Mouse (Mus musculus) intestine, embryonic 16.5 days (tissue): ENCODE results near the gene Srebf2. TPM values are rescaled to one million over a fixed set of nuclear protein-coding genes. Genes with fewer than 3 reads are reported as not detected.
A peak's percentile ranks its signal among the peaks of the same experiment; 100 is the strongest.
"Not testable (repeated sequence)": the region's sequence is repeated elsewhere in the genome, so short reads cannot be mapped to it uniquely, and the experiment has no call there.

ENCODE experiments used
- ATAC-seq: fragments of 200-750 bp; cut with Nextera tagmentation; 2 replicates; pipeline ENCODE4 v1.8.0; 2017; ENCODE audit warnings: moderate TSS enrichment, moderate library complexity
- H3K27ac ChIP-seq: fragments of 300-500 bp; sonication (generic); 2 replicates; pipeline ENCODE4 v1.5.1; 2014; ENCODE audit warnings: mild to moderate bottlenecking, low read length
- H3K27me3 ChIP-seq: fragments of 300-500 bp; sonication (generic); replicated peaks from 2 replicates; pipeline ENCODE4 v1.6.1; 2014; ENCODE audit warnings: low read length, control low read depth, mixed read lengths; ENCODE audit not compliant: control insufficient read depth, insufficient read depth
- H3K36me3 ChIP-seq: fragments of 300-500 bp; sonication (generic); 2 replicates; pipeline ENCODE4 v1.6.1; 2014; ENCODE audit warnings: low read length, control low read depth; ENCODE audit not compliant: control insufficient read depth, insufficient read depth
- H3K4me1 ChIP-seq: fragments of 300-500 bp; sonication (generic); 2 replicates; pipeline ENCODE4 v1.6.1; 2014; ENCODE audit warnings: low read length, control low read depth, mixed read lengths; ENCODE audit not compliant: control insufficient read depth, insufficient read depth
- H3K4me2 ChIP-seq: fragments of 300-500 bp; sonication (generic); 2 replicates; pipeline ENCODE4 v1.6.1; 2014; ENCODE audit warnings: low read depth, low read length, control low read depth
- H3K4me3 ChIP-seq: fragments of 300-500 bp; sonication (generic); 2 replicates; pipeline ENCODE4 v1.5.1; 2014; ENCODE audit warnings: mild to moderate bottlenecking, low read length
- H3K9ac ChIP-seq: fragments of 300-500 bp; sonication (generic); 2 replicates; pipeline ENCODE4 v1.6.1; 2014; ENCODE audit warnings: low read depth, low read length
- H3K9me3 ChIP-seq: fragments of 300-500 bp; sonication (generic); 2 replicates; pipeline ENCODE4 v1.6.1; 2016; ENCODE audit warnings: low read length, control low read depth; ENCODE audit not compliant: control insufficient read depth
- WGBS: fragments of 180-500 bp; shearing (Covaris S2); extraction: QIAGEN DNeasy Blood & Tissue Kit; methylation state at CpG from one replicate; pipeline ENCODE4 v1.1.7; 2014; 5-methylcytosine and 5-hydroxymethylcytosine counted together
- polyA plus RNA-seq: library from polyadenylated mRNA; unstranded; fragments of >200 nt; fragmentation: Nextera tagmentation; extraction: Ambion mirVana; gene quantifications from 2 replicates; pipeline ENCODE4 v1.2.1, GENCODE M21; 2015

Gene Srebf2
- 138 and 141 TPM in 2 replicates for polyA plus RNA-seq

DNA sequence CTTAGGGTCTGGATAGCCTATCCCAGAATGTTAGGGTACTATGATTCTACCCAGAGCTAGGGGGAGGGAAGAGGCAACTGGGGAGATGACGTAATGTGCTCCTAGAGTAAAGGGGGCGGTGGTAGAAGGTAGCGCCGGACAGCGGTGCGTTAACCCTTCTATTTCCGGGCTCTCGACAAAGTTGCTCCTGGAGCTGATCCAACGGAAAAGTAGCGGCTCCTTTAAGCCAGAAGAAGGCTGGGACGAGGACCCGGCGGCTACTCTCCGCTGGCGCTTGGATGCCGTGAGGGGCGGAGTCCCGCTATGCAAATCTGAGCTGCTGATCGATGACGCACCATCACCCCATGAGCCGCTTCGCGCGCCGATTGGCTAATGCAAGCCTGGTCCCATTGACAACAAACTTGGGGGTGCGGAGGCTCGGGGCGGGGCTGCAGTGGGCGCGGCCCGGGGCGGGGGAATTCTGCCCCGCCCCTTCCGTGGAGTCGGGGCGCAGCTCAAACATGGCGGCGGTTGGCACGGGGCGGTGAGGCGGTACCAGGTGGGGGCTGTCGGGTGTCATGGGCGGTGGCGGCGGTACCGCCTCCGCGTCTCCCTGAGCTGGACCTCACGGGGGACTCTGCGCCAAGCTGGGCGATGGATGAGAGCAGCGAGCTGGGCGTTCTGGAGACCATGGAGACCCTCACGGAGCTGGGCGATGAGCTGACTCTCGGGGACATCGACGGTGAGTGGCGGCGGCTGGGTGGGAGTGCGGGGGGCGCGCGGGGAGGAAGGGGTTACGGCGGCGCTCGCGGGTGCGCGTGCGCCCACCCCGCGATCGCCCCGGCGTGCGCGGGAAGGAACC, at the start of gene Srebf2:
Gene Srebf2 (plus strand): TSS at position 412 of the 841 bp plus-strand sequence.
- Histone ChIP-seq H3K9me3 (no peaks in the 10 kb centered on the region), H3K4me1 (peaks cover 39% of the 10 kb centered on the region), H3K4me2 (peak within 1 kb of the TSS; percentile 75), H3K4me3 (peak within 1 kb of the TSS; percentile 92), H3K9ac (peak within 1 kb of the TSS; percentile 93), H3K27ac (peak within 1 kb of the TSS; percentile 95), H3K36me3 (no peaks in the 10 kb centered on the region), H3K27me3 (no peaks in the 10 kb centered on the region)
- WGBS, result under 1% methylated on average over 77 of the region's 79 CpGs
- ATAC-seq, result peak; percentile 98

DNA sequence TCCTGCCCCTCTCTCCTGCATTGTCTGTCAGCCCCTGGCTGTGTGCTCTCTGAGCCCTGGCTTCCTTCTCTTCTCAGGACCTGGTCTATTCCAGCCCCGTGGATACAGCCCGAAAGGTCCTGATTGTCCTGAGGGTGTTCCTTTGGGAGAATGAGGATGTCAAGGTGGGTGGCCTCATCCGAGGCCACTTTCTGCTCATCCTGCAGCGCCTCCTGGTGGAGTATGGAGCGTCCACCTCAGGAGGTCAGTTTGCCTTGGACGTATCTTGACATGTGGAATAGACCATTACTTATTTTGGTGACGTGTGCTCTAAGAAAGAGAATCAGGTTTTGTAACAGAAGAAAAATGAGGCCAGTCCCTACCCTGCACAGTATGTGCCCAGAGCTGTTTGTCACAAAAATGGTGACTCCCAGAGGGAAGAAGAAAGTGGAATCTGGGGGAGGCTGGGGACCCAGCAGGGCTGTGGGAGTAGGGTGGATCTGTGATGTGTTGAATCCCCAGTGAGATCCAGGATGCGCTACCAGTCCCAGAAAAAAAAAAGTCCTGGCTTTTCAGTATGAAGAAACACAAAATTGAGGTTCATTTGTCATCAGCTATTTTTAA, 39.9 kb upstream of the Srebf2 start:
- Histone ChIP-seq H3K4me3 (no peak overlapping the region), H3K9ac (no peak overlapping the region), H3K4me2 (no peak overlapping the region), H3K36me3 (no peaks in the 10 kb centered on the region), H3K27ac (no peak overlapping the region), H3K9me3 (no peaks in the 10 kb centered on the region), H3K4me1 (no peaks in the 10 kb centered on the region), H3K27me3 (peaks cover 30% of the 10 kb centered on the region)
- 22% methylated on average over 8 of the region's 8 CpGs for WGBS
- ATAC-seq, result no peak

DNA sequence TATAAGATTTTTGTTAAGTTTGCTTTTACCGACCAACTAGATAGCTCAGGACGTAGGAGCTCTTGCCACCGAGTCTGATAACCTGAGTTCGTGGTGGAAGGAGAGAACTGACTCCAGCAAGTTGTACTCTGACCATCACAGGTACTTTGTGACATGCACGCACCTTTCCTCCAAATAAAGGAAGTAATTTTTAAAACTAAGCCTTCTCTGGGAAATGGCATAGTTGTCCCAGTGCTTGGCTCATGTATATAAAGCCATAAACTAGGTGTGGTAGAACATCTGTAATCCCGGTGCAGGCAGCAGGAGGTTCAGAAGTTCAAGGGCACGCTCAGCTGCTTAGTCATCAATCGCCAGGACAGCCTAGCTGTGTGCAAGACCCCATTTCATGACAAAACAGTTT, 26.4 kb upstream of the Srebf2 start:
- H3K36me3 ChIP-seq, result no peaks in the 10 kb centered on the region
- H3K9me3 ChIP-seq, result no peaks in the 10 kb centered on the region
- peaks cover 25% of the 10 kb centered on the region for H3K27me3 ChIP-seq
- peak; percentile 81 for ATAC-seq
- H3K4me2 ChIP-seq, result no peak overlapping the region
- H3K4me1 ChIP-seq, result 0 out of 2 replicates have a peak, but pooled peaks cover 6% of the 10 kb centered on the region
- 61% methylated on average over 8 of the region's 8 CpGs for WGBS
- H3K4me3 ChIP-seq, result no peak overlapping the region
- H3K9ac ChIP-seq, result no peak overlapping the region
- H3K27ac ChIP-seq, result no peak overlapping the region

DNA sequence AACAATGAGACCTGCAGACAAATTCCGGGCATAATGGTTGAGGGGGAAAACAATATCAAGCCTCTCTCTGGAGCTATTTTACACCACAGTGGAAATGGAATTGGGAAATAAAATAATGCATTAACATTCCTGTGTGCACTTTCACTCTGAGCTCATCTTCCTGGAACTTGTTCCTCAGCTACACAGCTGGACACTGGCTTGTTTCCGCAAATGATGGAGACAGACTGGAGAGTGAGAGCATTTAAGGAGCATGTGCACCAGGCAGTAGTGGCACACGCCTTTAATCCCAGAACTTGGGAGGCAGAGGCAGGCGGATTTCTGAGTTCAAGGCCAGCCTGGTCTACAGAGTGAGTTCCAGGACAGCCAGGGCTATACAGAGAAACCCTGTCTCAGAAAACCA, 20.3 kb upstream of the Srebf2 start:
- H3K4me1 ChIP-seq, H3K4me3 ChIP-seq, ATAC-seq, H3K27ac ChIP-seq, H3K4me2 ChIP-seq, H3K36me3 ChIP-seq, H3K9me3 ChIP-seq: not testable (repeated sequence)
- Histone ChIP-seq H3K27me3 (peaks cover 14% of the 10 kb centered on the region), H3K9ac (peak overlapping the region; percentile 88; the same call in 1 of the 2 replicates)
- 76% methylated on average over 4 of the region's 4 CpGs for WGBS

DNA sequence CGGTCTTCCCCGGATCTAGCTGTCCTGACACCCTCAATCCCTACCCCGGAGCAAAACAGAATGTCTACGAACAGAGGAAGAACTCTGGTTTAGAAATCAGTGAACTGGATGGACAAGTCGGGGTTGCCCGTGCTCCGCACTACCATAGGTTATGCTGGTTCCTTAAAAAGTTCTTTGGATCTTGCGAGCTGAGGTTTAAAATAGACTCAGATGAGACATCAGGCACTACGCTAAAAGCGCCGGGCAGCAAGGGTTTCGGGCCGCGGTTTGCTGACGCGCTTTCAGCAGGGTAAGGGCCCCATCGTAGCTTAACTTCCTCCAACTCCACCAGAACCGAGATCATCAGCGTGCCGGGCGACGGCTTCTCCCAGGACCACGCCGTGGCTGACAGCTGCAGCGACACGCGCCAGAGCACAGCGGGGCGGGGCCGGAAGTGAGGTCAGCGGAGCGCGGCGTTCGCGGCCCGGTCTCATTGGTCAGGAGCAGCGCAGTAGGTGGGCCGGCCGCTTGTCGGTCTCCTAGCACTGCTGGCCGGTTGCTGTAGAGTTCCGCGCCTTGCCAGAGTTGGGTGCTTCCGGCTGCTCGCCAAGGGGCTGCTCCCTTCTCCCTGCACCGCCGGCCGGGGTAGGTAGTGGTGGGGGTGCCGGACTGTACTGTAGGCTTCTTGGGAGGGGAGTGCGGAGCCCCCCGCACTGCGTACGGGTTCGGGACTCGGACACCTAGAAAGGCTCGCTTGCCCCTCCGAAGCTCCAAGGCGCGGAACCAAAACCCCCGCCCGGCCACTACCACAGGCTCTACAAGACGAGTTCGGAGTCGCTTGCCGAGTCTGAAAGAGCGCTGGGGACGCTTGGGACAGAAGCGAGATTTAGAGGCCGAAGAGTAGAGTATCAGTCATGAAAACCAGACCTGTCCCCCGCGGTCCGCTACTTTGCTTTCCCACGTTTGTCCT, 19.3 kb upstream of the Srebf2 start, which contains the start of gene Ccdc134:
Gene Ccdc134 (plus strand): TSS at position 497 of the 949 bp plus-strand sequence.
- peak within 1 kb of the TSS; percentile 81 for H3K4me3 ChIP-seq
- ATAC-seq, result peak; percentile 100
- under 1% methylated on average over 74 of the region's 74 CpGs for WGBS
- no peaks in the 10 kb centered on the region for H3K9me3 ChIP-seq
- H3K27me3 ChIP-seq, result peaks cover 13% of the 10 kb centered on the region
- peak within 1 kb of the TSS; percentile 68 for H3K27ac ChIP-seq
- H3K4me2 ChIP-seq, result peak within 1 kb of the TSS; percentile 95
- H3K9ac ChIP-seq, result peak within 1 kb of the TSS; percentile 88
- peaks cover 8% of the 10 kb centered on the region for H3K4me1 ChIP-seq
- H3K36me3 ChIP-seq, result no peaks in the 10 kb centered on the region

DNA sequence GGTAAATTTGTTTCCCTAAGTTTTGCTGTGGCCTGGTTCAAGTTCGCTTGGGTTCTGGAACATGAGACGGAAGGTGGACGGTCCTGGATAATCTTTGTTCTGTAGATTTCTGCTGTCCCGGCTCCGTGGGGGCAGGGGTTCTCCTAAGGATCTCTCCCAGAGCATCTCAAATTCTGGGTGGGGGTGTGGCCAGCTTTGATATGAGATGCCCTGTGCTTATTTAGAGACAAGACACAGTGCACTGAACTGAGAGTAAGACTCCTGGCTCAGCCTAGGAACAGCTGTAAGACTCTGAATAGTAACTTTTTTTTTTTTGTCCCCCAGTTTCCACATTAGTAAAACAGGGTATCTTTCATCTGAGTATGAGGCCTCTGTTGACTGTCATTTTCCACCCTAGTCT, 18.6 kb upstream of the Srebf2 start:
- H3K9me3 ChIP-seq, result no peaks in the 10 kb centered on the region
- peak overlapping the region; percentile 81 for H3K4me3 ChIP-seq
- peak overlapping the region; percentile 95 for H3K4me2 ChIP-seq
- 3% methylated on average over 5 of the region's 5 CpGs for WGBS
- peaks cover 10% of the 10 kb centered on the region for H3K27me3 ChIP-seq
- no peak for ATAC-seq
- peak overlapping the region; percentile 68 for H3K27ac ChIP-seq
- peaks cover 8% of the 10 kb centered on the region for H3K4me1 ChIP-seq
- peak overlapping the region; percentile 88 for H3K9ac ChIP-seq
- H3K36me3 ChIP-seq, result no peaks in the 10 kb centered on the region

DNA sequence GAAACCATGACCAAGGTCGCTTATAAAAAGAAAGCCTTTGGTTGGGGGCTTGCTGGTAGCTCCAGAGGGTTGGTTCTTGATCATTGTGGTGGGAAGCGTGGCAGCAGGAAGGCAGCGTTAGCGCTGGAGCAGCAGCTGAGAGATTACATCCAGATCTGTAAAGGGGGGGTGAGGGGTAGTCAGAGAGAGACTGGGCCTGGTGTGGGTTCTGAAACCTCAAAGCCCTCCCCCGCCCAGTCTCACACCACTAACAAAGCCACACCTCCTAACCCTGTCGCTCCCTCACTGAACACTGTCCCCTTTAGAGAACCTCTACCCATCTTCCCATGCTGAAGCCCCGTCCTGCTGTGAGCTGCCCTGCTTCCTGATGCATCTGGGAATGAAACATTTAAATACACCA, 16.4 kb upstream of the Srebf2 start:
- H3K27me3 ChIP-seq, result peaks cover 3% of the 10 kb centered on the region; the same call in 1 of the 2 replicates

DNA sequence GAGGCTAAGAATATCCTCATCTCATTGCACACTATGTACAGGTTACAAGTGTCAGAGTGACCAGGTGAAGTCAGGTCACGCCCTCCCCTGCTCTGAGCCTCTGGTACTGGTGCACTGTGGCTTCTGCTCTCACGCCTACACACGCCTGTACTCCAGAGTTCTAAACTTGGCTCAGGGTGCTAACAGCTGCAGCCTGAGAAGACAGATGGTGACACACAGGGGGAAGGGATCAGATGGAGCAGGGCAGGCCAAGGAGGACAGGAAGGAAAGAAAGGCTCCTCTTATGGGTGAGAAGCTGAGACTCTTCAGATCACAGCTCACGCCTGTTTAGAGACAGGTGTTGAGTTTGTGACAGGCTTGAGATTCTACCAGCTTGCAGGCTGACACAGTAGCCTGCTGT, 11.6 kb upstream of the Srebf2 start:
- H3K27me3 ChIP-seq, result no peaks in the 10 kb centered on the region; the same call in 1 of the 2 replicates
- H3K36me3 ChIP-seq, result no peaks in the 10 kb centered on the region
- no peak overlapping the region for H3K4me2 ChIP-seq
- H3K4me3 ChIP-seq, result no peak overlapping the region
- 82% methylated on average over 4 of the region's 4 CpGs for WGBS
- H3K4me1 ChIP-seq, result no peaks in the 10 kb centered on the region
- no peak overlapping the region for H3K27ac ChIP-seq
- no peaks in the 10 kb centered on the region for H3K9me3 ChIP-seq
- 0 out of 2 replicates have a peak, but pooled peaks have one; percentile 26 for ATAC-seq
- H3K9ac ChIP-seq, result no peak overlapping the region

More for the DNA sequence above, 16.4 kb upstream of the Srebf2 start:
- H3K4me3 ChIP-seq, result no peak overlapping the region
- no peaks in the 10 kb centered on the region for H3K36me3 ChIP-seq
- WGBS, result 71% methylated on average over 7 of the region's 7 CpGs
- no peak overlapping the region for H3K27ac ChIP-seq
- H3K4me1 ChIP-seq, result peaks cover 8% of the 10 kb centered on the region
- no peak for ATAC-seq
- no peak overlapping the region for H3K9ac ChIP-seq
- no peaks in the 10 kb centered on the region for H3K9me3 ChIP-seq
- H3K4me2 ChIP-seq, result no peak overlapping the region
